Mouse (Mus musculus) intestine, embryonic 14.5 days (tissue): ENCODE results near the gene Trmt1. TPM values are rescaled to one million over a fixed set of nuclear protein-coding genes. Genes with fewer than 3 reads are reported as not detected.

Experiments
- ATAC-seq: fragments of 200-750 bp; cut with Nextera tagmentation; replicated peaks from 2 replicates; pipeline ENCODE4 v1.8.0; 2017; ENCODE audit warnings: low read depth, moderate number of reproducible peaks, moderate TSS enrichment, moderate library complexity; ENCODE audit not compliant: low FRiP score, low TSS enrichment
- DNase-seq: peaks from one replicate; pipeline ENCODE4 v3.0.0-alpha.2; 2018; ENCODE audit warnings: low spot score
- H3K27ac ChIP-seq: fragments of 300-500 bp; sonication (generic); 2 replicates; pipeline ENCODE4 v1.5.1; 2014; ENCODE audit warnings: low read depth, mild to moderate bottlenecking, control low read depth
- H3K27me3 ChIP-seq: fragments of 300-500 bp; sonication (generic); replicated peaks from 2 replicates; pipeline ENCODE4 v1.6.1; 2014; ENCODE audit warnings: low read length, control low read depth; ENCODE audit not compliant: control insufficient read depth, insufficient read depth
- H3K36me3 ChIP-seq: fragments of 300-500 bp; sonication (generic); 2 replicates; pipeline ENCODE4 v1.6.1; 2014; ENCODE audit warnings: low read length, control low read depth; ENCODE audit not compliant: control insufficient read depth, insufficient read depth
- H3K4me1 ChIP-seq: fragments of 300-500 bp; sonication (generic); replicated peaks from 2 replicates; pipeline ENCODE4 v1.6.1; 2014; ENCODE audit warnings: low read length, control low read depth, mixed read lengths; ENCODE audit not compliant: control insufficient read depth, insufficient read depth
- H3K4me2 ChIP-seq: fragments of 300-500 bp; sonication (generic); 2 replicates; pipeline ENCODE4 v1.6.1; 2014; ENCODE audit warnings: low read length
- H3K4me3 ChIP-seq: fragments of 300-500 bp; sonication (generic); 2 replicates; pipeline ENCODE4 v1.5.1; 2014; ENCODE audit warnings: low read depth, low read length, control low read depth, mixed read lengths
- H3K9ac ChIP-seq: fragments of 300-500 bp; sonication (generic); 2 replicates; pipeline ENCODE4 v1.6.1; 2014; ENCODE audit warnings: mild to moderate bottlenecking, low read length
- H3K9me3 ChIP-seq: fragments of 300-500 bp; sonication (generic); 2 replicates; pipeline ENCODE4 v1.6.1; 2016; ENCODE audit warnings: low read length, control low read depth; ENCODE audit not compliant: control insufficient read depth
- WGBS: fragments of 180-500 bp; shearing (Covaris S2); extraction: QIAGEN DNeasy Blood & Tissue Kit; methylation state at CpG from one replicate; pipeline ENCODE4 v1.1.7; 2014; 5-methylcytosine and 5-hydroxymethylcytosine counted together
- polyA plus RNA-seq: library from polyadenylated mRNA; unstranded; fragments of >200 nt; fragmentation: Nextera tagmentation; extraction: Ambion mirVana; gene quantifications from 2 replicates; pipeline ENCODE4 v1.2.1, GENCODE M21; 2014

Gene Trmt1
- polyA plus RNA-seq, 1 experiment from 2014 or later, result 85.9 TPM

DNA sequence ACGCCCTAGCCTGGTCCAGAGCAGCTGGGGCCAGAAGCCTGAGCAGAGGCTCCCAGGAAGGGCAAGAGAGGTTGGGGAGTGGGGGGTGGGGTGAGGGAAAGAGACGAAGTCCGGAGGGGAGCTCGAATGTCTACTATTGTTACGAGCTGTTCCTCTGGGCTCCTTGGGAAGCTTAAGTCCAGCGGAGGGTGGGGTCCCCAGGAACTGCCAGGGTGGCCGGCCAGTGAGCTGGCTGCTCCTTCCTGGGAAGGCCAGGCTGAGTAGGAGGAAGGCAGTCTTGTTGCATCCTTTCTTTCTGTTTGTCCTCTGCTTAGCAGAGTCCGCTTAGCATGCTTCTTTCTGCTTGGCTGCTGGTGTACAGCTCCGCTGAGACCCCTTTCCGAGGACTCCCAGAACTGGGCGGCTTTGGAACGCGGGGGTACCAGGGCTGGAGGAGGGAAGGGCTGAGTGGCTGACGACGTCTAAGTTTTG is 22.0 kb downstream of the Trmt1 start:
- Histone ChIP-seq H3K27ac (no peak overlapping the region), H3K27me3 (peaks cover 68% of the 10 kb centered on the region), H3K4me1 (peaks cover 38% of the 10 kb centered on the region), H3K9ac (no peak overlapping the region), H3K4me2 (peak overlapping the region; percentile 32), H3K4me3 (no peak overlapping the region), H3K36me3 (no peaks in the 10 kb centered on the region), H3K9me3 (no peaks in the 10 kb centered on the region)
- ATAC-seq (no peak), DNase-seq (no peak)
- 17% methylated on average over 15 of the region's 15 CpGs for WGBS

GRCm38 (mm10) chr8:84708774-84709475 is 22.8 kb downstream of the Trmt1 start:
- no peak overlapping the region for H3K9ac ChIP-seq
- 18% methylated on average over 12 of the region's 12 CpGs for WGBS
- no peaks in the 10 kb centered on the region for H3K9me3 ChIP-seq
- no peaks in the 10 kb centered on the region for H3K36me3 ChIP-seq
- DNase-seq (peak; percentile 94), ATAC-seq (peak; percentile 67)
- H3K27me3 ChIP-seq, result peaks cover 60% of the 10 kb centered on the region
- peaks cover 46% of the 10 kb centered on the region for H3K4me1 ChIP-seq
- no peak overlapping the region for H3K4me2 ChIP-seq
- no peak overlapping the region for H3K27ac ChIP-seq
- H3K4me3 ChIP-seq, result no peak overlapping the region

DNA sequence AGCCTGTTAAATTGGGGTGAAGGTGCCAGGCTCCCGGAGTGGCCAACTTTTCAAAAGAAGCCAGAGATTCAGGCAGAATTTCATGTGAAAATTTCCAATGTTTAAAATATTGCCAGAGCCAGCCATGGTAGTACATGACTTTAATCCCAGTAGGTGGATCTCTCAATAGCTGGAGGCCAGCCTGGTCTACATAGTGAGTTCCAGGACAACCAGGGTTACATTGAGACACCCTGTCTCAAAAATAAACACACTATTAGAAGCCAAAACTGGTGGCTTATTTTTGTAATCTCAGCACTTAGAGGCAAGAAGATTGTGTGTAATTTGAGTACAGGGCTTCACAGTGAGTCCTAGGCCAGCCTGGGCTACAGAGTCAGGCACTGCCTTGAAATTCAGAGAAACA is 23.8 kb downstream of the Trmt1 start:
- ATAC-seq, result no peak
- Histone ChIP-seq H3K27me3 (peaks cover 59% of the 10 kb centered on the region), H3K27ac (no peak overlapping the region), H3K9me3 (no peaks in the 10 kb centered on the region), H3K4me2 (no peak overlapping the region), H3K36me3 (no peaks in the 10 kb centered on the region), H3K4me1 (peaks cover 45% of the 10 kb centered on the region), H3K4me3 (no peak overlapping the region), H3K9ac (no peak overlapping the region)
- 89% methylated on average over 1 of the region's 1 CpGs for WGBS
- no peak for DNase-seq

DNA sequence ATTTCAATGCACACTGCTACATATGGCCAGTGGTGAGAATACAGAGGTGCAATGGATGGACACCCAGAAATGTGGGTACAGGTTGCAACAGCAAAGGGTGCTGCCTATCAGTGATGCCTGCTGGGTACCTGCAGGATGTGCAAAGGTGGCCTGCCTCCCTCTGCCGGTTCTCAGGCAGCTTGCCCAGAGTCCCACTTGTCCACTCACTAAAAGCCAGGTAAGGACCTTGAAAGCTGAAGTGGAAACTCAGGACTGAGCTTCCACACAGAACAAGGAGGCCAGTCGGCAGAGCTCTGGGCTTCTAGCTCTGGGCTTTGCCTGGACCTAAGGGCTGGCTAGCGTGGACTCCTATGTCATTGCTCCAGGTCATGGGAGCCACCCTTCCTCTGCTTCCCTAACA is 25.2 kb downstream of the Trmt1 start:
- 41% methylated on average over 3 of the region's 3 CpGs for WGBS

DNA sequence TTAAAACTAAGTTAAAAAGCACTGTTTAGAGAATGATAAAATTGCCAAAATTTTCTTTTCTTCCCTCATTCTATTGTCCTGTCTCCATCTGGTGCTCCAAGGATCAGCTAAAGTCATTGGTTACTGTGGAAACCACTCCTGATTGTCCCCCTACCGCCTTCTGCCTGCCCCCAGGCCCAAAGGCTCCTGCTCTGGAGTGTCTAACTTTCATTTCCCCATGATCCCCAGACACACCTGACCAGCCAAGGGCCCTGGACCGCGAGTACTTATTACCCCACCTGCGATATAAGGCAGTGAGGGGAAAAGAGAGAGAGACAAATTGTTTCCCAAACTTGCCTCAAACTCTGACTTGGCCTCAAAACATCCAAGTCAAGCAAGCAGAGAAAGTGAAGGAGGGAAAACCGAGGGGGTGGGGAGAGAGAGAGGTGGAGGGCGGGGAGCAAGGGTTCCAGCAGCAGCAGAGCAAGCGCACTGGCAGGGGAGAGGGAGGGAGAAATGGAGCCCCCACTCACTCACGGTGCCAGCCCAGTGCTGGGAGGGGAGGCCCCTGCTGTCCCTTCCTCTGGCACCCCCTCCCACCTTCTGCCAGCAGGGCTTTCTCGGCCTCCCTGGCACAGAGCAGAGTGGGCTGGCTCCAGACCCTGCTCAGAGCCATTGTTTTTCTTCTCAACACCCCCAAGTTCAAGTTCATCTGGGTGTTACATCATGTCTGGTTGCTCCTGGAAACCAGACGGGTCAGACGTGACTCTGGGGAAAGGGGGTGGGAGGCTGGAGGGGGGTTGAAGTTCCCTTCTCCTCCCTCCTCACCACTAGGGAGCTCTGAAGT is 26.0 kb downstream of the Trmt1 start:
- ATAC-seq (peak; percentile 67), DNase-seq (no peak)
- peak overlapping the region; percentile 80 for H3K27ac ChIP-seq
- H3K27me3 ChIP-seq, result peaks cover 56% of the 10 kb centered on the region
- H3K4me2 ChIP-seq, result peak overlapping the region; percentile 5
- H3K9me3 ChIP-seq, result no peaks in the 10 kb centered on the region
- peaks cover 42% of the 10 kb centered on the region for H3K4me1 ChIP-seq
- WGBS, result 19% methylated on average over 10 of the region's 11 CpGs
- H3K4me3 ChIP-seq, result no peak overlapping the region
- 0 out of 2 replicates have a peak overlapping the region, but pooled peaks have one; percentile 3 for H3K9ac ChIP-seq
- no peaks in the 10 kb centered on the region for H3K36me3 ChIP-seq

More for the DNA sequence above, 25.2 kb downstream of the Trmt1 start:
- no peak overlapping the region for H3K4me3 ChIP-seq
- no peaks in the 10 kb centered on the region for H3K9me3 ChIP-seq
- H3K4me1 ChIP-seq, result peaks cover 48% of the 10 kb centered on the region
- H3K27ac ChIP-seq, result peak overlapping the region; percentile 80
- H3K9ac ChIP-seq, result no peak overlapping the region
- ATAC-seq, result no peak
- no peaks in the 10 kb centered on the region for H3K36me3 ChIP-seq
- peak overlapping the region; percentile 5; the same call in 1 of the 2 replicates for H3K4me2 ChIP-seq
- H3K27me3 ChIP-seq, result peaks cover 56% of the 10 kb centered on the region
- DNase-seq, result no peak

- H3K4me2 ChIP-seq, result no peak overlapping the region
- 24% methylated on average over 3 of the region's 3 CpGs for WGBS
- DNase-seq (no peak), ATAC-seq (0 out of 2 replicates have a peak, but pooled peaks have one; percentile 28)
- no peak overlapping the region for H3K9ac ChIP-seq
- H3K27me3 ChIP-seq, result peaks cover 56% of the 10 kb centered on the region
- H3K4me1 ChIP-seq, result peaks cover 36% of the 10 kb centered on the region
- peak overlapping the region; percentile 80 for H3K27ac ChIP-seq
- no peaks in the 10 kb centered on the region for H3K36me3 ChIP-seq
- no peaks in the 10 kb centered on the region for H3K9me3 ChIP-seq
- no peak overlapping the region for H3K4me3 ChIP-seq
Measured at GRCm38 (mm10) chr8:84712759-84713120, 26.6 kb downstream of the Trmt1 start.

GRCm38 (mm10) chr8:84713381-84713780 is 27.3 kb downstream of the Trmt1 start:
- 68% methylated on average over 4 of the region's 4 CpGs for WGBS
- H3K36me3 ChIP-seq, result no peaks in the 10 kb centered on the region
- H3K4me2 ChIP-seq, result no peak overlapping the region
- peak overlapping the region; percentile 80 for H3K27ac ChIP-seq
- no peak for ATAC-seq
- no peaks in the 10 kb centered on the region for H3K9me3 ChIP-seq
- no peak overlapping the region for H3K4me3 ChIP-seq
- no peak overlapping the region for H3K9ac ChIP-seq
- peaks cover 33% of the 10 kb centered on the region for H3K4me1 ChIP-seq
- H3K27me3 ChIP-seq, result peaks cover 54% of the 10 kb centered on the region
- no peak for DNase-seq

DNA sequence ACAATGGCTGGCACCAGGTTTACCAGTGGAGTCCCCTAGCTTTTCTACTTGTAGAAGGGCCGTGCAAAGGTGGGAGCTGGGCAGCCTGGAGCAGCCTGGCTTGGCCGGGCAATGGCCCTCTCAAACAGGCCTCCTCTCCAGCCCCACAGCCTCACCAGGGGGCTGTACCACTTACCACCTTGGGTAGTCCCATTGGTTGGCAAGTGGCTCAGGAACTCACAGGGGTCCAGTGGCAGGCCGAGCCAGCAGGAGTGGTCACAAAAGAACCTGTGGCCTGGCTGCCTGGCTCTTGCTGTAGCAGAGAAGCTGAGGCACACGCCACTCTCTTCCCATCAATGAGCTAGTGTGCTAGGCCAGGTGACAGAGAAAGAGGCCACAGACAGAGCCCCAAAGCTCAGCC is 28.1 kb downstream of the Trmt1 start:
- H3K4me2 ChIP-seq, result no peak overlapping the region
- peak overlapping the region; percentile 80; the same call in 1 of the 2 replicates for H3K27ac ChIP-seq
- 72% methylated on average over 4 of the region's 4 CpGs for WGBS
- H3K27me3 ChIP-seq, result peaks cover 51% of the 10 kb centered on the region
- no peak for ATAC-seq
- H3K4me1 ChIP-seq, result peaks cover 29% of the 10 kb centered on the region
- no peaks in the 10 kb centered on the region for H3K9me3 ChIP-seq
- DNase-seq, result no peak
- no peaks in the 10 kb centered on the region for H3K36me3 ChIP-seq
- no peak overlapping the region for H3K4me3 ChIP-seq
- H3K9ac ChIP-seq, result no peak overlapping the region
